Mouse (Mus musculus) central nervous system, embryonic 14 days (tissue): ENCODE results near the gene Cblb. TPM values are rescaled to one million over a fixed set of nuclear protein-coding genes. Genes with fewer than 3 reads are reported as not detected.

ENCODE experiments used
- polyA plus RNA-seq: library from polyadenylated mRNA; depleted of rRNA; stranded (reverse); fragments of >200 nt; gene quantifications from 2 replicates; pipeline ENCODE4 v1.2.3, GENCODE M21; 2012; rRNA removed

Cblb gene
- 26.5 and 30.9 TPM in 2 replicates for polyA plus RNA-seq

DNA sequence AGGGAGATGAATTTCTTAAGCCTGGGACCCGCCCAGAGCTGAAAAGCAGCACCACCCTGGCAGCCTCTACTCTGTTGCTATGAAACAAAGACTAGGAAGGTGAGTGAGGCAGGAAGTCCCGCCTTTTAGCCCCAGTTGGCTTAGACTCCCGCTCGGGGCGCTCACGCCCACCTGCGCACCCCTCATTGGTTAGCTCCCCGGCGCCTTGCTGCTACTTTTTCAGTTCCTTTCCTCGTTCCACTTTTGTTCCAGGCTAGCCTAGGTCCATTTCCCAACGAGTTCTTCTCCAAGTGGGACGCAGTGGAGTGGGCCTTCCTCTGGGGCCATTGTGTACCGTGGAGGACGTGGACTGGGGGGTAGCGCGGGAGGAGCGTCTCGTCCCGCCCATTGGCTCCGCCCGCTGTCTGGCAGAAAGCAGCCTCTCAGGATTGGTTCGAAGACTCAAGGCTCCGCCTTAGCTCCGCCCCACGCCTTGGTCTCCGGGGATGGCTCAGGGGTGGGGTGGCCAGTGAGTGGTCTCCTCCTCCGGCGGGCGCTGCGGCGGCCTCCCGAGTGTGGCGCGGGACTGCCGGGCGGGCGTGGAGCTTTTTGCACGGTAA lies at the start of gene Cblb:
TSS of gene Cblb (plus strand) at position 135 of the 599 bp plus-strand sequence.

